Mouse (Mus musculus) kidney, adult 2 months (tissue): ENCODE results near the gene 4930539E08Rik.

Source experiments
- CTCF ChIP-seq: fragments of 200-500 bp; conservative IDR thresholded peaks from 2 replicates; pipeline ENCODE4 v1.5.1; 2011; ENCODE audit warnings: low read depth, mild to moderate bottlenecking, control low read depth, low read length, moderate library complexity, mixed read lengths; ENCODE audit not compliant: insufficient read depth, insufficient read length
- POLR2A ChIP-seq: fragments of 200-500 bp; IDR thresholded peaks from one replicate; pipeline ENCODE4 v1.6.1; 2011; ENCODE audit warnings: low read depth, low read length, control low read depth

GRCm38 (mm10) chr17:28882810-28883209 is 32.3 kb downstream of the 4930539E08Rik start:
- TF ChIP-seq CTCF (peak; percentile 26; the same call in 1 of the 2 replicates), POLR2A (no peak)
